Mouse (Mus musculus) kidney, postnatal 10 days (tissue): ENCODE results near the gene Dact2.

Source experiments
- DNase-seq: peaks from one replicate; pipeline ENCODE4 v3.0.0; 2021; ENCODE audit warnings: mixed read lengths

The Dact2 gene

DNA sequence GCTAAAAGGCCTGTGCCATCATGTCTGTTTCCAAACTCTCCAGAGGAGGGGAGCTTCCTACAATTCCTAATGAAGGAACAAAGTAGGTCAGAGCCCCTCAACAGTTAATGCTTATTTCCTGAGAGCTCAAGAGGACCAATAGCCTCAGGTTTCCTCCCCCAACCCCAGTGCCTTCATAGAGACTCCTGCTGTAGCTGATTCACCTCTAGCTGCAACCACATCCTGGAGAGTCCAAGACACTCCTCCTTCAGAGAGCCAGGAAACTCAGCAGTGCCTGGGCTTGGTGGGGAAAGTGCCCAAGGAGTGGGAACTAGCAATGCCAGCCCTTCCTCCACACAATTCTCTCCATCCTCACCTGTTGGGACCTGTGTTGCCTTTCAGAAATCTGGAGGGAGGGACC lies 31.4 kb downstream of the Dact2 start:
- DNase-seq: no peak

DNA sequence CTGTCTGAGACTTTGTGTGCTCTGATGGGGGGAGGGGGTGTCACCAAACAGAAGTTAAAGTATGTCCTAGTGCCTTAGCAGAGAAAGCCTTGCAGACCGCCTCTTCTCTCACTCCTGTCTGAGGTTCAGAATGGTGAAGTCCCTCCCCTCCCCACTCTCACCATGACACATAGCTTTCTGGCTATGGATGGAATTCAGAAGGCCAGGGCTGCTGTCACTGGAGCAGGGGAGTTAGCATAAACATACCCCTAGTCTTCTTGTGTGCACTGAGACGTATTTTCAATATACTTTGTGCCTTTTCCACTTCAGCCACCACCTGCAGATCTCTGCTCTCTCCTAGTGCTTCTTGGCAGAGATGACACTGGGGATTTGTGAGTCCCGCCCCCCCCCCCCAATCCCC lies 31.9 kb downstream of the Dact2 start:
- DNase-seq: no peak

GRCm38 (mm10) chr17:14170961-14171479 lies 33.1 kb downstream of the Dact2 start:
- no peak for DNase-seq

DNA sequence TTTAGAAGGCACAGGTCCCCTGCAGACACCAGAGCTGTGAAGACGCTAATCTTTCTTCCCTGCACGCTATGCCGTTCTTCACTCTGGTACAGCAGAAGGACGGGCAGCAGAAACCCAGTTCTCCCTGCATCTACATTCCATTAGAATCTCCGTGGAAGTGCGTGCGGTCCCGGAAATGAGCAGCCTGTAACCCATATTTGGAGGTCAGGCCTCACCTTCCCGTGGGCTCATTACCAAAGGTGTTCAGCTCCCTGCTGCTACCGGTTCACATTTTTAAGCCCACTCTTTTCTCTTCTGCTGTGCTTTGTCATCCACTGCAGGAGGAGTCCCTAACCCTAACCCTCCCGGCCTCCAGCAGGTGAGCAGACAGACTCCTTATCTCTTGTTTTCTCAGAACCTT lies 34.7 kb downstream of the Dact2 start:
- no peak for DNase-seq

GRCm38 (mm10) chr17:14167594-14167993 lies 36.5 kb downstream of the Dact2 start:
- DNase-seq: peak; percentile 86

GRCm38 (mm10) chr17:14166746-14167432 lies 37.2 kb downstream of the Dact2 start:
- DNase-seq: no peak

GRCm38 (mm10) chr17:14165934-14166610 lies 38.0 kb downstream of the Dact2 start:
- no peak for DNase-seq

DNA sequence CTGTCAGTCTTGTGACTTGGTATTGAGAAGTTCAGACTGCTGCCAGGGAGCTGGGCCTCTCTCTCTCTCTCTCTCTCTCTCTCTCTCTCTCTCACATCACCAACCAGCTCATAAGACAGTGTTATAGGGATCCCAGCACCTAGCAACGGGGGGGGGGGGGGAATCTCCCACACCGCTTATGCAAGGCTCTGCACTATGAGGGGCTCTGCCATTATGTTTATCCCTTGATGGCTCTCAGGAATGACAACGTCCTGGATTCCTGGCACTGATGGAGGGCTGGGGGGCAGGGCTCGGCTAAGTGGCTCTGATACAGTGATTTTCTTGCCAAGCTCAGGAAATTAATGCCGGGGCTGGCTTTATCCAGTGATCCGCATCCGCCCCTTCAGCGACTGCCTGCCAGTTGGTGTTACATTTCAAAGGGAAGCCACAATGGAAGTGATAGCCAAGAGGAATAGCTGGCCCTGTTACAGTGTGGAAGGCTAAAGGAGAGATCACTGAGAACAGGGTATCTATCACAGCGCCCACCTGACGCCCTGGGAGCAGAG lies 38.7 kb downstream of the Dact2 start:
- DNase-seq: peak; percentile 83

DNA sequence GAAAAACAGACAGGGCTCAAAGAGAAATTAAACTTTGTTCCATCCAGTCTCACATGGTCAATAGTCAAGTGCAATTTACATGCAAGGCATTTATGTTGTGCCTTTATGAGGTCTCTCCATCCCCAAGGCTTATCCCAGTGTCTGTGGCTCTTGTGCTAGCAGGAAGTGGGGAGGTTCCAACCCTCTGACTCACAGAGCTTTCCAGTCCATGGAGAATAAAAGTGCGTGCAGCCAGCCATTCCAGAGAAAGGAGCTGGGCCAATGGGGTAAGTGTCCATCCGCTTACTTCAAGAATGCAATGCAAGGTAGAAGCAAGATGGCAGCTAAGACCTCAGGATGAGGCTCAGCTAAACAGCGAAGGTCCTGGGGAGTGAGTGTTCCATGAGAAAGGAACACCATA lies 43.3 kb downstream of the Dact2 start:
- no peak for DNase-seq

DNA sequence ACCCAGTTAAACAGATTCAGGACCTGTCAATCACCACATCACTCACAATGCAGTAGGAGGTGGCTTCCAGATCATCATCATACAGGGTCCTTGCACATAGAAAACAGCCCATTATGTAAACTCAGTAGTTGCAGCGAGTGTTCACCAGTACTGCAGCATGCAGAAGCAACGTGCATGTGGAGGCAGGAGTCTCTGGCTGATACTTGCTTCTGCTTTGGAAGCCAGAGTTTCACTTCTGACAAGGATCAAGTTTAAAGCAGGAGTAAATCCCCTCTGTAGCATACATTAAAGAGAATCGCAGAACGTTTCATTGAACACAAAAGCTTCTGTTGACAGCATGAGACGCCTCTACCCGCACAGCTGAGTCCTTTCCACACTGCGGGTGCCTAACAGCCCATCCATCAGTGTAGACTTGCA lies 46.3 kb downstream of the Dact2 start:
- no peak for DNase-seq
